Mouse (Mus musculus): ENCODE results near the gene 5330417C22Rik. TPM values are rescaled to one million over a fixed set of nuclear protein-coding genes. Genes with fewer than 3 reads are reported as not detected.

Gene 5330417C22Rik
- total and polyA plus RNA-seq, 3 experiments = 0.08 to 0.31 TPM; not detected in 1

DNA sequence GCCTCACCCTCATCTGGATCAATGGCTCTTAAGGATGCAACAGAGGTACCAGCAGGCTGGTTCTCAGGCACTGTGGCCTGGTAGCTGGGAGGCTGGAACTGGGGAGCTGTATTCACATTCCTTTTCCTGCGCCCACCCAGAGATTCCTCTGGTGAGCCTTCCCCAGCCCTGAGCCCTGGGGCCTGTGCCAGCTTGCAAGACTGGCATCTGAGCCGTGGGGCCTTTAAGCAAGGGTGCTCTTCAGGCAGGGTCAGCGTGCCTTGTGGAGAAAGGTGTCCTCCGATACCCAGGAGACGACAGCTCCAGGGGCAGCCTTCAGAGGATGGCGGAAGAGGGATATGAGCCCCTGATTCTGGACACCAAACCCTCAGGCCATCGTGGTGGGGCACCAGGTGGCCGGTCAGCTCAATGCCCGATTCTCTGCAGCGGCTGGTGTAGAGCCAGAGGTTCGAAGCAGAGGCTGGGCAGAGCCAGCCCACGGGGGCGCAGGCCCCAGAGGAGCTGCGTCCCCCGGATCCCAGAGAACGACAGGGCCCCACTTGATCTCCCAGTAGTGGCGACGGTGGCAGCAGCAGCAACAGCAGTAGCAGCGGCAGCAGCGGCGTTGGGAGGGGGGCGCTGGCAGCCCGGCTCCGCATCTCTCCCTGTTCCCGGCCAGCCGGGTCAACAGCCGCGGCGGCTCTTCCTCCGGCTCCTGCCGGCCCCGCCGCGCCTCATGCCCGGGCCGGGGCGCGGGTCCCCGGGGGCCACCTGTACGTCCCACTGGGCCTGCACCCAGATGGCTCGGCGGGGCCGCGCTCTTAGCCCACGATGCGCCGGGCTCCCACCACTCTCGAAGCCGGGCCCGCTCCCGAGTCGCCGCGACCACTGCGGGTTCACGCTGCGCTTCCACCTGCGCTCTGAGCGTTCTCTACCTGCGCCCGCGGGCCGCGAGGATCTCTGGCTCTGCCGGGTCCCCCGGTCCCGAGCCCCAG is 121.2 kb downstream of the 5330417C22Rik start, which contains the start of gene Celsr2:
Gene Celsr2 (minus strand): TSS at position 696 of the 974 bp plus-strand sequence.
- Histone ChIP-seq H3K27ac (ENCODE audit: control insufficient read depth, low read depth, low read length) (no peak within 1 kb of the TSS), H3K4me3 (ENCODE audit: control insufficient read depth in 1 of 2, insufficient read depth in 1 of 2, low read depth in 2 of 2, low read length in 2 of 2) (no peak within 1 kb of the TSS), H3K9ac (ENCODE audit: control insufficient read depth, low read depth, low read length, poor library complexity, severe bottlenecking) (no peak within 1 kb of the TSS), H3K4me1 (ENCODE audit: control insufficient read depth in 1 of 2, insufficient read depth in 2 of 2, low read length in 2 of 2) (no peaks in the 10 kb centered on the region), H3K36me3 (ENCODE audit: control insufficient read depth in 1 of 2, insufficient read depth in 2 of 2, low read length in 2 of 2) (no peaks in the 10 kb centered on the region), H3K27me3 (ENCODE audit: control insufficient read depth in 1 of 2, insufficient read depth in 2 of 2, low read length in 2 of 2) (peaks cover 3 to 4% of the 10 kb centered on the region in 2 experiments), H3K79me2 (ENCODE audit: control insufficient read depth, insufficient read depth, low read length, poor library complexity) (no peaks in the 10 kb centered on the region), H3K9me3 (replicated peaks; ENCODE audit: insufficient read depth, low read length) (no peaks in the 10 kb centered on the region)
- DNase-seq (ENCODE audit: low read depth, low spot score) = no peak
- no peak for TF ChIP-seq USF2 (IDR thresholded peaks at IDR 0.05; ENCODE audit: borderline replicate concordance in 1 of 2, insufficient read depth in 1 of 2, low read depth in 1 of 2, low read length in 2 of 2)

GRCm38 (mm10) chr3:108413634-108414360 is 122.5 kb downstream of the 5330417C22Rik start:
- Histone ChIP-seq H3K36me3 (ENCODE audit: control insufficient read depth in 1 of 2, insufficient read depth in 2 of 2, low read length in 2 of 2) (no peaks in the 10 kb centered on the region), H3K79me2 (ENCODE audit: control insufficient read depth, insufficient read depth, low read length, poor library complexity) (no peaks in the 10 kb centered on the region), H3K9ac (ENCODE audit: control insufficient read depth, low read depth, low read length, poor library complexity, severe bottlenecking) (no peak overlapping the region), H3K27ac (ENCODE audit: control insufficient read depth, low read depth, low read length) (no peak overlapping the region), H3K4me1 (ENCODE audit: control insufficient read depth in 1 of 2, insufficient read depth in 2 of 2, low read length in 2 of 2) (no peaks in the 10 kb centered on the region), H3K9me3 (replicated peaks; ENCODE audit: insufficient read depth, low read length) (no peaks in the 10 kb centered on the region), H3K4me3 (ENCODE audit: control insufficient read depth in 1 of 2, insufficient read depth in 1 of 2, low read depth in 2 of 2, low read length in 2 of 2) (no peak overlapping the region), H3K27me3 (ENCODE audit: control insufficient read depth in 1 of 2, insufficient read depth in 2 of 2, low read length in 2 of 2) (peaks cover 3 to 4% of the 10 kb centered on the region in 2 experiments)
- TF ChIP-seq MXI1 (IDR thresholded peaks at IDR 0.05; ENCODE audit: low read depth, low read length) = no peak
- no peak for TF ChIP-seq MAZ (IDR thresholded peaks at IDR 0.05; ENCODE audit: low read depth, low read length)
- TF ChIP-seq SIN3A (IDR thresholded peaks at IDR 0.05; ENCODE audit: low read length) = no peak
- no peak for DNase-seq (ENCODE audit: low read depth, low spot score)

- Histone ChIP-seq H3K27ac (ENCODE audit: control insufficient read depth, low read depth, low read length) (no peak overlapping the region), H3K9me3 (replicated peaks; ENCODE audit: insufficient read depth, low read length) (no peaks in the 10 kb centered on the region), H3K27me3 (ENCODE audit: control insufficient read depth in 1 of 2, insufficient read depth in 2 of 2, low read length in 2 of 2) (no peaks in the 10 kb centered on the region; a peak in 2 of 4 replicates), H3K4me3 (ENCODE audit: control insufficient read depth in 1 of 2, insufficient read depth in 1 of 2, low read depth in 2 of 2, low read length in 2 of 2) (no peak overlapping the region), H3K9ac (ENCODE audit: control insufficient read depth, low read depth, low read length, poor library complexity, severe bottlenecking) (no peak overlapping the region), H3K4me1 (ENCODE audit: control insufficient read depth in 1 of 2, insufficient read depth in 2 of 2, low read length in 2 of 2) (no peaks in the 10 kb centered on the region), H3K79me2 (ENCODE audit: control insufficient read depth, insufficient read depth, low read length, poor library complexity) (no peaks in the 10 kb centered on the region), H3K36me3 (ENCODE audit: control insufficient read depth in 1 of 2, insufficient read depth in 2 of 2, low read length in 2 of 2) (no peaks in the 10 kb centered on the region)
- DNase-seq (ENCODE audit: low read depth, low spot score) = no peak
- no peak for TF ChIP-seq TAL1 (IDR thresholded peaks at IDR 0.05; ENCODE audit: low read length)
- no peak for TF ChIP-seq CTCF (IDR thresholded peaks at IDR 0.05 in 2 of 3, conservative IDR thresholded peaks at IDR 0.05 in 1 of 3; ENCODE audit: control insufficient read depth in 1 of 3, insufficient read depth in 1 of 3, low read depth in 2 of 3, low read length in 3 of 3, poor library complexity in 1 of 3, severe bottlenecking in 1 of 3)
- no peak for TF ChIP-seq EP300 (IDR thresholded peaks at IDR 0.05; ENCODE audit: low read depth in 1 of 2, low read length in 2 of 2)
- no peak for TF ChIP-seq POLR2AphosphoS2 (IDR thresholded peaks at IDR 0.05; ENCODE audit: low read length)
- no peak for TF ChIP-seq KAT2A (conservative IDR thresholded peaks at IDR 0.05; ENCODE audit: low read depth, low read length)
- TF ChIP-seq ZNF384 (IDR thresholded peaks at IDR 0.05; ENCODE audit: low read depth, low read length) = no peak
- no peak for TF ChIP-seq POLR2A (IDR thresholded peaks at IDR 0.05; ENCODE audit: control insufficient read depth in 1 of 2, insufficient read depth in 1 of 2, low read depth in 1 of 2, low read length in 2 of 2, poor library complexity in 1 of 2)
- no peak for TF ChIP-seq UBTF (IDR thresholded peaks at IDR 0.05; ENCODE audit: borderline replicate concordance, insufficient read depth, low read depth, low read length)
- no peak for TF ChIP-seq SMC3 (IDR thresholded peaks at IDR 0.05; ENCODE audit: low read depth, low read length)
- no peak for TF ChIP-seq ETS1 (IDR thresholded peaks at IDR 0.05; ENCODE audit: low read depth, low read length)
- TF ChIP-seq NRF1 (IDR thresholded peaks at IDR 0.05; ENCODE audit: insufficient read depth, low read depth, low read length, poor library complexity, severe bottlenecking) = no peak
- TF ChIP-seq CHD1 (IDR thresholded peaks at IDR 0.05; ENCODE audit: low read depth, low read length) = no peak
- TF ChIP-seq NELFE (IDR thresholded peaks at IDR 0.05; ENCODE audit: low read depth, low read length) = no peak
- TF ChIP-seq JUND (IDR thresholded peaks at IDR 0.05; ENCODE audit: low read depth, low read length) = no peak
- no peak for TF ChIP-seq CHD2 (IDR thresholded peaks at IDR 0.05; ENCODE audit: low read length)
- TF ChIP-seq TCF12 (IDR thresholded peaks at IDR 0.05; ENCODE audit: low read depth, low read length) = no peak
- no peak for TF ChIP-seq HCFC1 (IDR thresholded peaks at IDR 0.05; ENCODE audit: low read depth, low read length)
- TF ChIP-seq ELF1 (IDR thresholded peaks at IDR 0.05; ENCODE audit: low read depth, low read length) = no peak
- no peak for TF ChIP-seq RCOR1 (IDR thresholded peaks at IDR 0.05; ENCODE audit: low read depth, low read length)
These were observed 124.6 kb downstream of the 5330417C22Rik start for GRCm38 (mm10) chr3:108411754-108412121.

Data from MEL (cell line).